Mouse (Mus musculus) ES-CJ7 (cell line): ENCODE measurements around the gene She.
A peak's percentile ranks its signal among the peaks of the same experiment; 100 is the strongest.

Experiments
- DNase-seq: peaks from one replicate; pipeline ENCODE4 v3.0.0; 2011; ENCODE audit warnings: low read depth, low spot score

She gene

DNA sequence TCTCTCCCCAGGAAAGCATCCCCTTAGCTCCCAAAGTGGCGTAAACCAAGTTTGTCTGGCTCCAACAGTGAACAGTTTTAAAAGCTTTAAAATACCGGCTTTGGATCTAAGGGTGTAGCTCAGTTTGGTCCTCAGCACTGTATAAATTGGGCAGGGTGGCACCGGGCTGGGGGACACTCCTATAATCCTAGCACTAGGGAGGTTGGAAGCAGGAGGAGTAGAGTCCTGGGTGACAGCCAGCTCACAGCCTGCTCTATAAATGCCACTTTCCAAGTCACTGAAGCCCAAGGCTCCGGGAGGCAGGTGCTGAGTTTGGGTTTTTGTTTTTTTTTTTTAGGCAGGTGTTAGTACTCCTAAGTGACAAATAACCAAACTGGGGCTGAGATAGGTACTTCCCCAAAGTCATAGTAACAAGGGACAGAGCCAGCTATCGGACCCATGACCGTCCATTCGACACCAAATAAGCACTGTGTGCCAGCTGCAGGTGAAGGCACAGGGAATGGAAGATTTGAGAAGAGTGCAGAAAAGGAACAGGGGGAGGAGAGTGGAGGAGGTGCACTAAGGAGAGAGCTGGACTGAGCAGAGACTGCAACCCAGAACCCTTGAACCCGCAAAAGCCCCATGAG lies 51.5 kb downstream of the She start:
- no peak for DNase-seq

DNA sequence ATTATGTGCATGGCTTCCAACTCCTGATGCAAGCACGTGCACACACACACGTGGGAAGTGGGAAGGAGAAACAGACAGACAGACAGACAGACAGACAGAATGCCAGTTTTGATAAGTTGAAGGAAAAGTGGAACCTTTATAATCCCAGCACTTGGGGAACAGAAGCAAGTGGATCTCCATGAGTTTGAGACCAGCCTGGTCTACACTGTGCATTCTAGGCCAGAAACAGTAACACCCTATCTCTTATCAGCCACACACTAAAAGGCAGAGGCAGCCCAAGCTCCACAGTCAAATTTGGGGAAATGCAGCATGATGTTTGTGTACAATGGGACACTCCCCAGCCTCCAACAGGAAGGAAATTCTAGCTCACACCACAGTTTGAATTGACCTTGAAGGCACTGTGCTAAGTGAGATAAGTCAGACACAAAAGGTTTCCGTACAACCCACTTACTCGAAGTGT lies 52.4 kb downstream of the She start:
- peak; percentile 51 for DNase-seq

DNA sequence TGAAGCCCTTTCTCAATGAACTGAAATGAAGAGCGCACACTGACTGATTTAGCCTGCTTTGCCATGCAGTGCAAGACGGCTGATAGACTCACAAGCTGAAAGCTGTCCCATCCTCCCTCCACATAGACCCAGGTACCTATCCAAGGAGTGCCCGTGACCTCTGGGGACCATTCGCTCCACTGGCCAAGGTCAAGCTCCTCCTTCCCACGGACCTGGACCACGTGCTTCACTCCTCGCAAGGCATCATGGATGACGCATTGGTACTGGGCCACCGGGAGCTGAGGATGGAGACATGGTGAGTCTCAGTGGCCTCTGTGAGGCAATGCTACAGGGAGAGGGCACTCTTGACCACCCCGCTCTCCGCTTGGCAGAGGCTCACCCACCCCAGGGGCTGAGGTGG lies 54.6 kb downstream of the She start:
- no peak for DNase-seq

DNA sequence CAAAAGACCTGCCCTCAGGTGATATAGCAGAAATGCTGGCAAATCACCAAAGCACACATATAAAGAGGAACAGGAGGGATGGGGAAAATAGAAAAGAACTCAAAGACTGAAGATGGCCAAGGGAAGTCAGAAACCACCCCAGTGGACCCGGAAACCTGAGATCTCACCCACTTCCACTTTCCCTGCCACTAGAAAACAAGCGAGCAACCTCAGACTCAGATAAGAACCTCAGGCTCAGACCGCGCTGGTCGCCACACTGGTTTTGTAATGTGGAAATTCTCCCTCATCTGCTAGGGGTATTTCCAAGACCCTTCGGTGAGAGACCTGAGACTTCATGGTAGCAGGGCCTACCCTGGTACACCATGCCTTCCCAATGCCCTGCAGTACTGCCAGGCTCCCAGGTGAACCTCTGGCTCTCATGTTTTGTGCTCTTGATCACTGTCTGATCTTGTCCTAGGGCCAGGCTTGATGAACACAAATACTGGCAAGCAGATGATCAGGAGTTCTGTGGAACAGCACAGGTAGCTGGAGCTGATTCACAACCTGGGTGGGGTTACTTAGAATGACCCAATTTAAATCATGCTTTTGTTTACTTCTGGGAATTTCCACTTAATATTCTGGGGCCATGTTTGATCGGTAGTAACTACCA lies 56.5 kb downstream of the She start:
- DNase-seq, result no peak

DNA sequence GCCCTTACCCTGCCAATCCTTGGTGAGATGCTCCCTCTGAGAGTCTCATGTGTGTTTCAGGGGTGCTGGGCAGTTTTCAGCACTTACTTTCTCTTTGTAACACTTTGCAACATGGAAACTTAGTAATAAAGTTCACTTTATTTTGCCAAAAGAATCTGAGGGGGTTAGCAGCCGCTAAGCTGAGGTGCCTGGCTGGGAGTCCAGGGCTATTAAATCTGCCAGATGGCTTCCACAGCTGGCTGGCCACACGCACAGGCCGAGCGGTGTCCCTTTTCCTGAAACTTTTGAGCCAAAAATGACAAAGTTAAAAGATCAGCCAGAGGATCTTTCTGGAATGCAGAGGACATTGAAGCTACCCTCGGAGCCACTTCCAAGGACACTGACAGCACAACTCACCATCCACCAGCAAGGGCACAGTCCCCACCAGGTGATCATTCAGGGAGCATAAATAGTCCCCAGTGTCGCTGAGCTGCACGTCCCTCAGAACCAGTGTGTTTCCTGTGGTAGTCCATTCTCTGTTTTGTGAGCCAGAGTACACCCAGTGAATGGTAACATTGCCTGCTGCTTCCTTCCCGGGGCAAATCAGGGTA lies 58.8 kb downstream of the She start:
- no peak for DNase-seq

DNA sequence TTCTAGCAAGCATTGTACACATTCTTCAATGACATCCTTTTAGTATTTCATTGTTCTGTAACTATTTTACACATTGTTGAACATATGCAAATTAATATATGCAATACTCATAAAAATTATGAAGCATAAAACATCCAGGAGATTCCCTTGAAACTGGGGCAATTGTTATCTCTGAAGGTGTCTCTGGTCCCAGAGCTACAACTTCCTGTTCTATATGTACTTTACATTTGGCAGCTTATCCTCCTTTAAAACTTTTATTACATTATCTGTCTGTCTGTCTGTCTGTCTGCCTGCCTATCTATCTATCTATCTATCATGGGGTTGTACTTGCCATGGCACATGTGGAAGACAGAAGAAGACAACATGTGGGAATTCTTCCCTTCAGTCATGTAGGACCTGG lies 60.5 kb downstream of the She start:
- DNase-seq, result no peak

DNA sequence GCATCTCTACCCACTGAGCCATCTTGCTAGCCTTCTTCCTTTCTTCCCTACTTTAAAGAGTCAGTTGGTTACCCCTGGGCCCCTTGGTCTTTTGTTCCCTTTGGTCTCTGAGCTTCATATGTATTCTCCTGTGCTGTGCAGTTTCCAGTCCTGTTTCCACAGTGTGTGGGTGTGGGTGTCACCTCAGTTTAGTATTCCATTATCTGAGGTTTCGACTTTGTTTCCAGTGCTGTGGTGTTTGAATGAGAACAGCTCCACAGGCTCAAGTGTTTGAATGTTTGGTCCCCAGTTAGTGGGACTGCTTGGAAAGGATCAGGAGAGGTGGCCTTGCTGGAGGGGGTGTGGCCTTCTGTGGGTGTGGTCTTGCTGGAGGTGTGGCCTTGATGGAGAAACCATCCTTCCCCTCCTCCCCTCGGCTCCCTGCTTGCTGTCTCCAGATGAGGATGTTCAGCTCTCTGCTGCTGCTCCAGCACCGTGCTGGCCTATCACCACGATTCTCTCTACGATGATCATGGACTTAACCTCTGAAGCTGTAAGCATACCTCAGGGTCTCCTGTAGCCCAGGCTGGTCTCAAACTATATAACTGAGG lies 61.4 kb downstream of the She start:
- DNase-seq, result peak; percentile 72

DNA sequence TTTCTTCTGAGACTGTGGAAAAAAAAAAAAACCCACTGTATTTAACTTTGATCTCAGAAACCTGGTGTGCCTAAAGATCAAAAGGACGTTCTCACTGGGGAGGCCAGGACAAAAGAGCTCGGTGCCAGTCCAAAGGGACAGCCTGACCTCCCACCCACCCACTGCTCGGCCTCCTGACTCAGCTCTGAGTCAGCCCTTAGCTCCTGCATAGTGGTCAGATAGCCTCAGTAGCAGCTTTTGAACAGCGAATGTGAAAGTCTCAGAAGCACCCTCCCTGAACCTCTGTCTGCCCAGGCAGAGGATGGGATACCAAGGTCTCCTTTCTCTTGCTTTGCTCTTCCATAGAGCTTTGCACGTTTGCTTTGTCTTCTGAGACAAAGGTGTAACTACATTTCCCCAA lies 65.4 kb downstream of the She start:
- peak; percentile 51 for DNase-seq

DNA sequence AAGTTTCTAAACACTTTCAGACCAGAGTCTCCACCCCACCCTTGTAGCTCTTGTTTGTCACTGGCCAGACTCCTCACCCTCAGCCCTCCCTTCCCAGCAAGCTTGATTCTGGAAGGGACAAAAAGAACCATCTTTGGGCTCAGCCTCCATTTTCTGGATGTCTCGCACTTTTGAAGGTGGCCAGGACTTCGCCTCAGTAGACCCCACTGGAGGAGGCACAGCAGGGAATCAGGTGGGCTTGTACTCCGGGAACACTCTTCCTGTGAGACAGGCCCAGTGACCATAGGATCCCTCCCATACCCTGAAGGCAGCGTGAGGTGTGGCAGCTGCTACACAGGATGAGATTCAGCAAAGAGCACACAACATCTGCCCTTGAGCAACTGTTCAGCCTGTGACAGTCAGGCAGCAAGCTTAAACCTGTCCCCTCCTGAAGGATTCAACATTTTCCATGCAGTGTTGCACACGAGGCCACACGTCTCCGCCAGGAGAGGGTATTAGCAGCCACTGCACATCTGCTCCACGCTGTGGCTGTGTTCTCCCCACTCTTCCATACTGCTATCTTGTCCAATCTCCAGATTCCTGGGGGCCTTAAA lies 66.1 kb downstream of the She start:
- DNase-seq, result peak; percentile 54

DNA sequence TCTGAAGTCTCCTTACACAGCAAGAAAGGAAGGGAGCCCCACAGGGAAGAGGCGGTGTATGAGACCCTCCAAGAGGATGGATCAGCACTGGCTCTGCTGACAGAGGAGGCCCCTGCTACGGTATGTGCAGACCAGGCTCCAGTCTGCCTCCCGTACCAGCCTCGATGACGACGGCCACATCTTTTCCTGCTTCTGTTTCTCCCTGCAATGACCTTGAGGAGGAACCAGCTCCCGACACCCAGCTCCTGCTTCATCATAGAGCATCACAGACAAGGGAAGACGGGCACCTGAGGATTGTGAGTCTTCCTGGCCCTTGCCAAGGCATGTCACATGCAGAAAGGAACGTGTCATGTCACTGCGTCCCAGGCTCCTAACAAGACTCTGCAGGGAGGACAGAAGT lies 66.8 kb downstream of the She start:
- no peak for DNase-seq

DNA sequence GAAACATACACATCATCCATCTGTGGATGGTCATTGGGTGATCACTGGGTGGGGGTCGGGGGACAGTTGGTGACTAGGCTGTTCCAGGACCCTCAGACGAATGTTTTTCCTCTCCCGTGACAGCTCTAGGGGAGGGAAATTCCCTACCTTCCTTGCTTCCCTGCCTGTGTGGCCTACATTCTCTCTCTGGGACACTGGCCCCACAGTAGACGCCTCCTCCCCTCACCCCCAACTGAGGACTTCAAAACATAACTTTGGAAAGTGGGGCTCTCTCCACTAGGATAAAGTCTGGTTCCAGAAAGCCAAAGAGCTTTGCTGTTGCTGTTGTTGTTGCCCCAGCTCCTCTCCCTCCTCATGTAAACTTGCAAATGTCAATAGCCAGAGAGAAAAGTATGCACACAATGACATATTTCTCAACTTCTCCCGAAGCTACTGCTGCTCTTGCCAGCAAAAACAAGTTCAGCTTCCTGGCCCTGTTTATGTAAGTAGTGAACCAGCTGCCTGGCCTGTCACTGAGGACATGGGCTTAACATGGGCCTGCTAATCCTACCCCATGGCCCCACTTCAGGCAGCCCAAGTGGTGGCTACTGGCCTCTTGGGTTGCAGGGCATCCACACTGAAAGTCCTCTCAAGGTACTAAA lies 67.8 kb downstream of the She start:
- DNase-seq, result no peak

DNA sequence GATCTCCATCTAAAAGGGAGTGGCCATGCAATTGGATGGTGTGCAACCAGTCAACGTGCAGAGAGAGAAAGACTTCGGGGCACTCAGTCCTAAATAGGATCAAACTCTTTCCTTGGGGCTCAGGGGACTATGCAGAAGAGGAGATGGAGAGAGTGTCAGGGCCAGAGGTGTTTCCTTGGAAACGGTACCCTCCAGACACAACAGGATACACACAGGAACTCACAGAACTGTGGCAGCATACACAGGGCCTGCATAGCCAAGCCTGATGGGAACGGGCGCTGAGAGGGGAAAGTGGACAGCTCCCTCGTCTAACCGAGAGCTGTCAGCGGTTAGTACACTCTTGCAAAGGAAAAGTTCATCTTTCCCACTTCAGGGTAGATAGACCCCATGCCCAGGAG lies 68.3 kb downstream of the She start:
- no peak for DNase-seq

DNA sequence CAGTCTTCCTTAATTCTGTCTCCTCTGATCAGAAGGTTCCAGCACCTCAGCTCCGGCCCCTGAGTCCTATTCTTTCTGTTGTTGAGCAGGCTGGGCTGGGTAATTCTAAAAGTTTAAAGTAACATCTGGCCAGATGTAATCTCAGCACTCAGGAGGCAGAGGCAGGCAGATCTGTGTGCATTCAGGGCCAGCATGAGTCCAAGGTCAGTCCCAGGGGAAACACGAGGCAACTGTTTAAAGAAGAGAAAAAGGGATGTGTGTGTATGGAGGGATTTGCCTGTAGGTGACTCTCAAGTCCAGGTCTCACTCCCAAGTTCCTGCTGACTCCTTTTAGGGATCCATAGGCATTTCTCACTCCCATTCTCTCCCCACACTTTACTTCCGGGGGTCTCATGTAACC lies 76.7 kb downstream of the She start:
- DNase-seq, result no peak
